Mouse (Mus musculus) lung, adult 18-20 months (tissue): ENCODE results near the gene Gm5244.
A peak's percentile ranks its signal among the peaks of the same experiment; 100 is the strongest.

Experiments
- DNase-seq, 2 experiments: peaks; one replicate each; pipeline ENCODE4 v3.0.0; 2022; ENCODE audit warnings: mixed read lengths in 2 of 2

Gene Gm5244

DNA sequence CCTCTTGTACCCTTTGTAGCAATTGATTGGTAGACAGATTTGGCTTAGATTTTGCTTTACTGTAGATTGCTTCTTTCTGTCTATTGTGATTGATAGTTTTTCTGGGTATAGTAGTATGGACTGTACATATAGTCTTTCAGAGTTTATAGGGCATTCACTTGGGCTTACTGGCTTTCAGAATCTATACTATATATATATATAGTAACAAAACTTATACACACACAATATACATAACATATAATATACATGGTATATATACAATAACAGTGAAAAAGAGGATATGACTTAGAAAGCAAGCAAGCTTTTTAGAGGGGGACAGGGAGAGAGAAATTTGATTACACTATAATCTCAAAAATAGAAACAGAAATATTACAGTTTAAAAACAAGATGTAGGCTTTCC lies at the start of gene Gm5244:
Gene Gm5244 (plus strand): TSS at position 301 of the 400 bp plus-strand sequence.
- DNase-seq, result no peak

DNA sequence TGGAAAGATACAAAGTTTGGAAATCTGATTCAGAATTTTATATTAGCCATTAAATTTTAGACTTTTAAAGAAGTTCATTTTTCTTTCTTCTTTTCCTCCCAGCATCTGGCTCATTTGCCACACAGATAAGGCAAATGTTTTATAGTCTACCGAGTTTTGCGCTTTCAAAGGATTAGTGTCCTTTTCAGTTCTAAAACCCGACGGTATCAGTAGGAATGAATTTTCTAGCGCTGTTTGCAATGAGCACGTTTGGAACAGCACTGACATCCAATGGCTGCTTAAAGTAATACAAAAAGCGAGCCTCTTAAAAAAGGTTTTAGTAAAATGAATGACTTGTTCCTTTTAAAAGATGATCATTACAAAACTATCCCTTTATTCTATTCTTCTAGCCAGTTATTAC lies 49.4 kb upstream of the Gm5244 start:
- DNase-seq, result peak in 1 of 2 experiments; percentile 25

DNA sequence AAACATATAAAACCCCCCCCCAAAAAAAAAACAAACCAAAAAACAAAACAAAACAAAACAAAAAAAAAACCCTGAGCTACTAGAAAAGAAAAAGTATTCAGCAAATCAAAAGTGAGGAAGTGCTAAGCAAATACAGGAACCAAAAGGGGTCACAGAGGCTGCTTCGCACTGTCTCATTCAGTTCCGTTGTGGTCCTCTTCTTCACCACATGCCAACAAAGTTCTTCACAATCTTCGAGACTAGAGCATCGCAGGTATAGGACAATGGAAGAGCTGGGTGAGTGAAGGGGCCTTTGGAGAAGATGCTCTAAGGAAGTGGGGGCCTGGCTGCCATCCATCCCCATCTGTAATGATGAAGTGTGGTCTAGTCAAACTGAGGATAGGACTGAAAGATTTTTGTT lies 48.1 kb upstream of the Gm5244 start:
- DNase-seq, result peak; percentile 11 to 15

DNA sequence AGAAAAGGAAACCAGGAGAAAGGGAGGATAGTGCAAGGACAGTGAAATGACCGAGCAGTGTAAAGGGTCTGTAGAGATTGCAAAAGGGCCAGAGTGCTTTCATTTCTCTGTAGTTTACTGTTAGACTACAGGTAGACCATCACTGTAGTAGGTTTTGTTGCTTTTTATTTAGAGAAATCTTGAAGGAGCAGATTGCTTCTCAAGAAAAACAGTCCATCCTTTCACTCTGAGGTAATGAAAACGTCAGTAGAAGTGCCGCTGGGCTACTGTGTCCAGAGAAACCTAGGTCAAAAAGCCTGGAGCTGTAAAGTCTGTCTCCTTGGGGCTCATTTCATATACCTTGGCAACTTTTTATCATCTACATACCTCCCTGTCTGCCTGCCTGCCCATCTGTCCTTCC lies 47.4 kb upstream of the Gm5244 start:
- DNase-seq, result no peak

DNA sequence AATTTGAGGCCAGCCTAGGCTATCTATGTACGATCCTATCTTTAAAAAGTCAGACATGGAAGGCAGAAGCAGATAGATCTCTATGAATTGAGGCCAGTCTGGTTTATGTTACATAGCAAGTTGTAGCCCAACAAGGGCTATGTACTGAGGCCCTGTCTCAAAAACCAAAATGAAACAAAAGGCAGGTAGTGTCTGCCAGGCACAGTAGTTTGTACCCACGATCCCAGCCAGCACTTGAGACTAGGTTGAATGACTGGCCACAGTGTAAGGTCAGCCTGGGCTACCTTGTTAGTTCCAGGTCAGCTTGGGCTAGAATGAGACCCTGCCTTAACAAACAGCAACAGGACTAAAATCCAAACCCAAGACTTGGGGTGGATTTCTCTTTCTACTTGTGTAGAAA lies 45.9 kb upstream of the Gm5244 start:
- no peak for DNase-seq

DNA sequence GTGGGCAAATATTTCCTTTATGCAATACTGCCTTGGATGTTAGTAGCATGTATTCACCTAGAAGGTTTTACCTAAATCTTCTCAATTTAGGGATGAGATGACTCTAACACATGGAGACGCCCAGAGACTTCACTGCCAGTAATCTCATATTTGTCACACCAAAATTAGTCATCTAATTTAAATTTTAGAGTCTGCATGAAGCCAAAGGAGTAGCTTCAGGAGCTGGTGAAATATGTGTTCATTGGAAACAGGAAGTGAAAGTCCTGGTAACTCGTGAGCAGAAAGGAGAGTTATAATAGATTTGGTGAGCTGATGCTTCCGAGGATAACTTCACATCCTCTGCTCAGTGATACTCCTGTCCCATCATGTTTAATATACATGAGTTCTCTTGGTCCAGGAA lies 45.4 kb upstream of the Gm5244 start:
- DNase-seq, result no peak

DNA sequence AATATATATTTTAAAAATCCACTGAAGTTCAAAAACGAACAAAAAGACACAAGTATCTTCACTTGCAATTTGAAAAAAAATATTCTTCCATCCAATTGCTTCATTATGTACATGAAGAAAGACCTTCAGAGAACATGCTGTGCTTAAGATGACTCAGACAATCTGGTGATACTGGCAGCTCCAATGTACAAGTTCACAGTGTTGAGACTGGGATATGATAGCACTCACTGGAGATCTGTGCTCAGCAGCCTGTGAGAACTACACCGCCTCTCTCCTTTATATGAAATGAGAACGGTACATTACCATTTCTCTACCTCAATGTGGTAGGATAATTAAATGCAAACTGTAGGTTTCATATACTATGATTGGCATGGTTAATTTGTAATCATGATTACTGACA lies 43.7 kb upstream of the Gm5244 start:
- DNase-seq, result no peak

DNA sequence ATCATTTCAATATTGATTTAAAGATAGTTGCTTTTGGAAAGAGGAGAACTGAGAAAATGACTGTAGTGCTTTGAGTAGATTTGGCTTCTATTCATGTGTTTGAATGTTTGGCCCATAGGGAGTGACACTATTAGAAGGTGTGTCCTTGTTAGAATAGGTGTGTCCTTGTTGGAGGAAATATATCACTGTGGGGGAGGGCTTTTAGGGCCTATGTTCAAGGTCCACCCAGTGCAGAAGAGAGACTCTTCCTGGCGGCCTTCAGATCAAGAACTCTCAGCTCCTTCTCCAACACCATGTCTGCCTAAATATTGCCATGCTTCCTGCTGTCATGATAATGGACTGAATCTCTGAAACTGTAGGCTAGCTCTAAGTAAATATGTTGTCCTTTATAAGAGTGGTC lies 42.2 kb upstream of the Gm5244 start:
- no peak for DNase-seq

DNA sequence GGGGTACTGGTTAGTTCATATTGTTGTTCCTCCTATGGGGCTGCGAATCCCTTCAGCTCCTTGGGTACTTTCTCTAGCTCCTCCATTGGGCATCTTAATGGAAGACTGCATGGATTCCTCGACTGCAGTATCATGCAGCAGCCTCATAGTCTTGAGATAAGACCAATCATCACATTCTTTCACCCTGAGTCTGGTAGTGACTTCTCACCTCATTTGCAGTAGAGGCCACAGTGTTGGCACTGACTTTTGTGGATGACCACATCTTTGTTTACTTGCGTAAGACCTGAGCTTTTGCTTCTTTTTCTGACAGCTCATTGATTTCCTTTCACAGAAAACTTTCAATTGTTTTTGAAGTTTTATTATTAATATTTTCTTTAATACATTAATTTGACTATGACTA lies 40.8 kb upstream of the Gm5244 start:
- peak in 1 of 2 experiments; percentile 12 for DNase-seq

DNA sequence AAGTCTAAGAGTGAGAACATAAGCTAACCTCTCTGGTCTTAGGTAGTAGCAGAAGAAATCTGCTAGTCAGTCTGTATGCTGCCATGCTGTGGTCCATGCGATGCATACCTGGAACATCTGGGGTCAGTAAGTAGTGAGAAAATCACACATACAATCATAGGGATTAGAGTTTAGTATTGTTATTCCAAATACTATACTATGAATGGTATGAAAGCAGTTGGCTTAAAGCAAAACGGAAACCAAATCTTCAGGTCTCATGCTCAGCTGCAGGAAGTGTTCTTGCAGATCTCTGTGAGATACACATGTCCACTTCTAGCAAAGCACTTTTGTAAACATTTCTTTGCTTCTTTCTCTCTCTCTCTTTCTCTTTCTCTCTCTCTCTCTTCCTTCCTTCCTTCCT lies 40.3 kb upstream of the Gm5244 start:
- DNase-seq, result no peak

DNA sequence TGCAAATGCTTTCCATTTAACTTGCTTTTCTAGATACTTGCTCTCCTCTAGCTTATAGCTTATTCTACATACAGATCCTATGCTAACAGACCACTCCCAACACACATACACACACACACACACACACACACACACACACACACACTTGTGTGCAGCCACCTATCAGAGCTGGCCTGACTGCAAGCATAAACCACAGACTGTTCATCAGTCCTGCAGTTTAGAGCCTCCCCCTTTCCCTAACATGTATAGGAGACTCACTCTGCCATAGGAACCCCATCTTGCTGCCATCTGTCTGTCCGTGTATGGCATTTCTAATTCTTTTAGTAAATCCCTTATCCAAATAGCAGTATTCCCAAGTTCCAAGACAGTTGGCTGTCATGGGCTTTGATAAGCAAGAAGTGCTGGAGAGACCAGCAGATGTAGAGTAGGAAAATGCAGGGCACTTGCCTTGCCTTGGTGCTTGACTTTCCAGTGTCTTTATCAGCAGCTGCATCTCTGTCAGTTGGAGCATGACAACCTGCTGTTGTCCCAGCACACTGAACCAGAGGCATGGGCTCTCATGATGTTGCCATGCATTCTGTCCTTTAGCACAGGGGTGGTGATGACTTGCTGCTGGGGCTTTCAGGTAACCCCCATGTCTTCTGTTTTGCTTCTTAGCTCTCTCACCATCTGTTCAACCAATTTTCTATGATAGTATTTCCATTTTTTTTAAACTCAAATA lies 33.7 kb upstream of the Gm5244 start:
- DNase-seq, result no peak

DNA sequence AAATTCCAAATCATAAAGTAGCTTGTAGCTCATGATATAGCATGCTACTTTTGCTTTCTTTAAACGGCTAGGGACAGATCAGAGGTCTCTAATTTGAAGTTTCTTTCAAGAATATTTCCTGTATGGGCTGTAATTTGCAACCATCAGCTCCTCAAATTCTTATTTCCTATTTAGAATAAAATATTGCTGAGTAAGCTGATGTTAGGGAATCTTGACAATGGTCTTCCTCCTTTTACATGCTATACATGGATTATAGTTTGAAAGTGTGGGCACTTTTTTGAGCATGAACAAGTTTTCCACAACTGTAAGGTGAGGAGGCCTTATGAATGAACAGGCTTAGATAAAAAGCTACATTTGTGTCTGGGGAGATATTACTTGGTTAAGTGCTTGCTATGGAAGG lies 32.6 kb upstream of the Gm5244 start:
- no peak for DNase-seq

DNA sequence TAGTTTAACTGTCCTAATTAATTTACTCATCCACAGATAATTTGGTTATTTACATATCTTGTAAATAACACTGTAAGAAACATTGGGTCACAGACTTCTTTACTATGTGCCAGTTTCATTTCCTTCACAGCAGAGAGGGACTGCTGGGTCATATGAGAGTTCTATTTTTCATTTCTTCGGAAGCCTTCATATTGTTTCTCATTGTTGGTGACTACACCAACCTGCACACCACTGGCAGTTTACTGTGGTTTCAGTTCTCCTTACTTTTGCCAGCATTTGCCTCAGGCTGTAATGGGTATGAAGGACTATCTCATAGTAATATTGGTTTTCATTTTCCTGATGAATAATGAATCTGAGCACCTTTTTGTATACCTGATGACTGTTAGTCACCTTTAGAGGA lies 28.0 kb upstream of the Gm5244 start:
- no peak for DNase-seq

DNA sequence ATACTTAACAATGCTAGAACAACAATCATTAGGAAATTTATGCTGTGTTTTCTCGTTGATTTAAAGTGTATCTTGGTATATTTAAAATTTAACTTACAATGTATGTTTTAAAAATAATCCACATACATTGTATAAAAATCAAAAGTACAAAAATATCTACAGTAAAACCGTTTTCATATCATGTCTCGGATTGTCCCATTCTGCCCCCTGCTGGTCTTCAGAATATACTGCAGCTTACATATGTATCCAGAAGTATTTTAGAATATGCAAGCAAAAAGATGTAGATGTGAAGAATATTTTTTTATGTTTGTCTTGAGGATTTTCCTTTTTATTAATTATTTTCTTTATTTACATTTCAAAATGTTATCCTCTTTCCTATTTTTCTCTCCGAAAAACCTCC lies 26.1 kb upstream of the Gm5244 start:
- DNase-seq, result peak in 1 of 2 experiments; percentile 18

DNA sequence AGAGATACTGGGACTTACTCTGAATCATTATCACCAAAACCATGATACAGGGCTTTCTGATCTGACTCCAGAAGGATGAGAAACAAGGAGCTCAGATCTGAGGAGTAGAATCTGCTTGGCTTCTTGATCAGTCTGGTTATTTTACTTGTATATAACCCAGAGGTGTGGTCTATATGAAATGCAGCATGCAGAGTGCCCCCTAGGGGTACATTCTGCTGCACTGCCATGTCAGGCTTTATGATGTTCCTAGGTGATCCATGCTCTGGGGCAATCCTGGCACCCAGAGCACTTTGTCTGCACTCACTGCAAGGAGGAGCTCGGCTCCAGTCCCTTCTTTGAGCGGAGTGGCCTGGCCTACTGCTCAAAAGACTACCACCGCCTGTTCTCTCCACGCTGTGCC lies 21.9 kb upstream of the Gm5244 start:
- no peak for DNase-seq

DNA sequence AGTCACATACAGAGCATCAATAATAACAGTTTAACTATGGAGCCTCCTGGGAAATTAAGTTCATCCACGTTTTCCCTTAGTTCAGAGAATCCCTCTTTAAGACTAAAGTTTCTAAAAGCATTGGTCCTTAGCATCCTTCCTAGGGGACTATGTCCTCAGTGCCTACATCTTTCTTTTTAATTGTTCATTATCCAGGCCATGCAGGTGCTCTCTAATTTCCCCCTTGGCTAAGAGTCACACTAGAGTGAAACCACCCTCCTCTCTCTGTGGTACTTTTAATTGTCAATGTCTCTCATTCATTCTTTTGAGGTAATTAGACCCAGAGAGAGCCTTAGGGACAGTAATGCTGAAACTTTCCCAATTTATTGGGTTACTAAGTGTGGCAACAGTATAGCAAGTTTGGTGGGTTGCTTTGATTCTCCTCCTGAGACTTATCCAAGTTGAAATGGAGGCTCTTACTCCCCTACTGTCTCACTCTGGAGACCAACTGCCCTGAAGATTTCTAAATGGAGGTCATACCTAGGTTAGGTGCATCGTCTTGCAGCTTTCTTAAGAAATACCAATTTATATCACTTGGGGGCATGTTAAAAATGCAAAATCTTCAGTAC lies 15.6 kb upstream of the Gm5244 start:
- no peak for DNase-seq

DNA sequence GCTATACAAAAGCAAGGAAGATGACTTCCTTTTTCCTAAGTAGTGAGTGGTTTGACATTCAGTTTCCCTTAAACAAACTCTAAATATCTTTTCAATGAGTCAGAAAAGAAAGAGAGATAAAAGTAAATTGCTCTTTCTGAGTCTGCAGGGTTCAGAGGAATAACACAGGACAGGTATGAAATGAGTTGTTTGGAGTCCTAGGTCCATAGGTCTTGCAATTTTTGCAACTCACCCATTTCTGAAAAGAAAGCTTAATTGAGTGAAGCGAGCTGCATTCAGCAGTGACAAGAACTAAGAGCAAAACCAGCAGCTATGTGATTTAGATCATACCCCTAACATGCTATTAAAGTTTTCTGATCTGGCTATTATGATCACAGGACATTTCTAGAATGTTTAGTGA lies 14.9 kb upstream of the Gm5244 start:
- no peak for DNase-seq

DNA sequence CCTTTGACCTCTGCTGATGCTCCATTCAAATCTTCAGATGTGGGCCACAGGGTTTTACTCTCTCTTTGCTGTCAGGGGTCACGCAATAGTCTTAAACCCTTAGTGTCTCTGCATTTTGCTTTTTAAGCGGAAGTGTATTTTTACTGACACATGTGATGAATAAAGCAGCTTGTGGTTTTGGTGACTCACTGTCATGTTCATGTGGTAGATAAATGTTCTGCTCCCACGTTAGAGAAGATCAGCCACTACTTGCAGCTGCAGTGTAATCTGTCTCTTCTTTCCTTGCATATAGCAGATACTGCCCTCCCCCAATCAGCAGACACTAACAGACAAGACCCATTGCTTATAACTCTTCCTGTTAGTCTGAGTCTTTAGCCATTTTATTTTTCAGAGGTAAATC lies 12.9 kb upstream of the Gm5244 start:
- peak in 1 of 2 experiments; percentile 9 for DNase-seq

DNA sequence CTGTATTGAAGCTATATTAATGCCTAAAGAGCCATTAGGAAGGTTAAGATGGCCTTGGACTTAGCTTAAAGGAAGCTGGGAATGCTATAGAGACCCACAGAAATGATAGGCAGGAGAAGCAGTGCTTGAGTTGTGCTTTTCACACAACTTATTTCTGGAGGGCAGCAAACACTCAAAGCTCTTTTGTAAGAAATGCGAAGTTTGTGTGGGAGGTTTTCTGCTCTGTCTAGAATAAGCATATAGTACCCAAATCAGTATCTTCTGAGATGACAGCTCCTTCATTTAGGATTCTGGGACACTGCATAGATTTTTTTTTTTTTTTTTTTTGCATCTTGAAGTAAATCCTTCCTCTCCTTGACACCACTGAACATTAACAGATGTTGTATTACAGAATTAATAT lies 8.0 kb upstream of the Gm5244 start:
- DNase-seq, result no peak

DNA sequence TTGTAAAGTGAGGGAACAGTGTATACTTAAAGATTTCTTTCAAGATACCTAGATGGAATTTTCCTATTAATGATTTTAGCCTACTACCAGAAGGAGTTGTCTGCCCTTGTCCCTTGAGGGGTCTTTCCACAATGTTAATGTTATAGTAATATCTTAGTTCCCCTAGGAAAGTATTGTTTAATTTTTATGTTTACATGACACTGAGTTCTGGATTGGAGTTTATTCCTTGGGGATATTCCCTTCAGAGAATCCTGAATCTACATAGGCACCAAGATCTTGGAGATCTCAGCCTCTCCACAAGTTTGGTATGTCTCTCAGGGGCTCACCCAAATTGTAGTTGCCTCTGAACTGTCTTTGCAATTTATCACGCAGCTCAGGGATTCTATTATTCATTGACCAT lies 10.5 kb downstream of the Gm5244 start, which contains the start of gene Olfr1444:
Gene Olfr1444 (plus strand): TSS at position 301 of the 400 bp plus-strand sequence.
- no peak for DNase-seq

DNA sequence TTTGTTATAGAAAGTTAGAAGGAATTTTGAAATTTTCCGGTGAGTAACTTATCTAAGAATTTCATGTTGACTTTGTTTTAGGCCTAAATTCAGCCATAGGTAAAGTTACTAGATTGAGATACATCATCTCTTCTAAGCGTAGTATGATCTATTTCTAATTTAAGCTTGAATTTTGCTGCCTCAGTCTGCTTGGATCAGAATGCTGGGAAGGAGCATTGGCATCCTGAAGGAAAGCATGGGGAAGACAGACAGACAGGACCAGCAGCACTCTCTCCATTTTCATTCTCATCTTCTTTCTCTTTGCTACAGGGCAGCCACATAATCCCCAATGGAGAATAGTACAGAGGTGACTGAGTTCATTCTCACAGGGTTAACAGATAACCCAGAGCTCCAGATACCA lies 37.1 kb downstream of the Gm5244 start, which contains the start of gene Olfr1445:
Gene Olfr1445 (plus strand): TSS at position 301 of the 400 bp plus-strand sequence.
- no peak for DNase-seq

DNA sequence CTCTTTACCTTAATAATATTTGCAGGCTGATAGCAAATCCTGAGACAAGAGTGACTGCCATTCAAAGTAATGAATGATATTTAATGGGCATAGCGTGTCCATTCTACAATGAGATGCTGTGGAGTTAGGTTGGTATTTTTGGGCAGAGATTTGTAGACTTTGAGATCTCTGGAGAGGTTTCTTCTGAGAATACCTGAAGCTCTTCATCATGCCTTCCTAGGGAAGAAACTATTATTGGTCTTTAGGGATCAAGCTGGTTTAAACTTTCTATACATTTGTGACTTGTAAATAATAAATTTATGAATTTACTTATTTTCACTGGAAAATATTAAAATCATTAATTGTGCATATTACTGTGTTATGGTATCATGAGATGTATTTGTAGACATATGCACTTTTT lies 46.9 kb downstream of the Gm5244 start, which contains the start of gene Olfr1446:
Gene Olfr1446 (minus strand): TSS at position 101 of the 400 bp plus-strand sequence.
- no peak for DNase-seq
